Comparison of ENCODE assay signal across 8 mouse cellular contexts in the genomic region with DNA sequence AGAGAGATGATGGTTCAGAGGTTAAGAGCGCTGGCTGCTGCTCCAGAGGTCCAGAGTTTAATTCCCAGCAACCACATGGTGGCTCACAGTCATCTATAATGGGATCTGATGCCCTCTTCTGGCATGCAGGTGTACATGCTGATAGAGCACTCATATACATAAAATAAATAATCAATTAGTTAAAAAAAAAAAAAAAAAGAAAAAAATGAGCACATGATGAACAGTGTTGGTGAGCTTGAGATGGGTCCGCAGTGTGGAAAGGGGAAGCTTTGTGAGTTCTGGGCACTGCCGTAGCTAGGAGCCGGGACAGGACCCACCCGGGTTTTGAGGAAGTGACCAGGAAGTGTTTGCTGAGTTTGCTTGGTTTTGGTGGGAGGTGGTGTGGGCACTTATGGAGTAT. TPM values are rescaled to one million over a fixed set of nuclear protein-coding genes. Genes with fewer than 3 reads are reported as not detected.
DNase-seq lines count a peak whose midpoint lies in the region; ATAC-seq and TF ChIP-seq lines count a peak whose summit lies in the region.
"Not testable (repeated sequence)": the region's sequence is repeated elsewhere in the genome, so short reads cannot be mapped to it uniquely, and the experiment has no call there.

No protein-coding gene starts in this region.

- peak; percentile 17 to 56 (median 21); a peak in 3 of 6 replicates for TF ChIP-seq CTCF in MEL (IDR thresholded peaks at IDR 0.05 in 2 of 3, conservative IDR thresholded peaks at IDR 0.05 in 1 of 3; ENCODE audit: control insufficient read depth in 1 of 3, insufficient read depth in 1 of 3, low read depth in 2 of 3, low read length in 3 of 3, poor library complexity in 1 of 3, severe bottlenecking in 1 of 3)
- TF ChIP-seq CTCF in intestine, postnatal 0 days (IDR thresholded peaks at IDR 0.05; ENCODE audit: low read depth), result peak; percentile 31
- TF ChIP-seq CTCF in liver, embryonic 14.5 days (IDR thresholded peaks at IDR 0.05; ENCODE audit: low read depth), result peak; percentile 39

- not testable (repeated sequence) for TF ChIP-seq EP300 in MEL (IDR thresholded peaks at IDR 0.05; ENCODE audit: low read depth in 1 of 2, low read length in 2 of 2); liver, embryonic 14.5 days (IDR thresholded peaks at IDR 0.05; ENCODE audit: low read depth)

- H3K79me2 ChIP-seq in MEL (ENCODE audit: control insufficient read depth, insufficient read depth, low read length, poor library complexity) (peaks cover 15% of the 10 kb centered on the region), myocyte (ENCODE audit: control insufficient read depth, insufficient read depth) (peaks cover 16% of the 10 kb centered on the region)

- H3ac ChIP-seq in myocyte (ENCODE audit: control insufficient read depth, insufficient read length), result not testable (repeated sequence)

- peak overlapping the region; percentile 53 to 79 for H3K4me3 ChIP-seq in MEL (ENCODE audit: control insufficient read depth in 1 of 2, insufficient read depth in 1 of 2, low read depth in 2 of 2, low read length in 2 of 2)
- H3K4me3 ChIP-seq in intestine, postnatal 0 days (ENCODE audit: low read depth, low read length), result not testable (repeated sequence)
- H3K4me3 ChIP-seq in liver, embryonic 14.5 days (ENCODE audit: insufficient read depth in 1 of 2, low read depth in 2 of 2, low read length in 2 of 2), result peak overlapping the region in 1 of 2 experiments; percentile 18; a peak in 1 of 4 replicates
- peak overlapping the region; percentile 72 for H3K4me3 ChIP-seq in myocyte

- H3K9ac ChIP-seq in MEL (ENCODE audit: control insufficient read depth, low read depth, low read length, poor library complexity, severe bottlenecking), result peak overlapping the region; percentile 63
- H3K9ac ChIP-seq in intestine, postnatal 0 days (ENCODE audit: low read depth, low read length); liver, embryonic 14.5 days (replicated peaks): not testable (repeated sequence)

- H3K27ac ChIP-seq in MEL (ENCODE audit: control insufficient read depth, low read depth, low read length), result peak overlapping the region; percentile 16; the same call in 1 of the 2 replicates
- H3K27ac ChIP-seq in intestine, postnatal 0 days (ENCODE audit: low read depth, low read length); liver, embryonic 14.5 days: not testable (repeated sequence)

- 63% methylated on average over 5 of the region's 5 CpGs for WGBS in intestine, postnatal 0 days
- 28% methylated on average over 5 of the region's 5 CpGs for WGBS in liver, embryonic 14.5 days (ENCODE audit: insufficient replicate concordance)

- not testable (repeated sequence) for H3K27me3 ChIP-seq in MEL (ENCODE audit: control insufficient read depth in 1 of 2, insufficient read depth in 2 of 2, low read length in 2 of 2); intestine, postnatal 0 days (replicated peaks; ENCODE audit: control insufficient read depth, insufficient read depth, low read length); liver, embryonic 14.5 days (ENCODE audit: control insufficient read depth, insufficient read depth, low read length); myocyte (ENCODE audit: control insufficient read depth, insufficient read depth, insufficient read length)

- peaks cover 0 to 15% of the 10 kb centered on the region in 2 experiments; a peak in 2 of 4 replicates for H3K36me3 ChIP-seq in MEL (ENCODE audit: control insufficient read depth in 1 of 2, insufficient read depth in 2 of 2, low read length in 2 of 2)
- H3K36me3 ChIP-seq in intestine, postnatal 0 days (ENCODE audit: control insufficient read depth, insufficient read depth); liver, embryonic 14.5 days (replicated peaks; ENCODE audit: control insufficient read depth, insufficient read depth, low read depth); myocyte (ENCODE audit: control insufficient read depth, insufficient read depth): not testable (repeated sequence)

- not testable (repeated sequence) for H3K4me1 ChIP-seq in MEL (ENCODE audit: control insufficient read depth in 1 of 2, insufficient read depth in 2 of 2, low read length in 2 of 2); intestine, postnatal 0 days (replicated peaks; ENCODE audit: control insufficient read depth, insufficient read depth, low read length)
- H3K4me1 ChIP-seq in liver, embryonic 14.5 days (replicated peaks; ENCODE audit: control insufficient read depth in 2 of 2, insufficient read depth in 2 of 2, low read length in 1 of 2), result peaks cover 11 to 12% of the 10 kb centered on the region in 2 experiments

- DNase-seq in 416B (ENCODE audit: low read depth) (peak; percentile 63), MEL (ENCODE audit: low read depth, low spot score) (peak; percentile 57)
- DNase-seq in liver, embryonic 14.5 days (ENCODE audit: low read depth in 3 of 3, low spot score in 3 of 3), result not testable (repeated sequence)
- DNase-seq in lung, postnatal 4 days, result peak; percentile 34 to 35
- peak; percentile 23 for DNase-seq in thymus, postnatal 25 days

- peak; percentile 28 for TF ChIP-seq RAD21 in MEL (IDR thresholded peaks at IDR 0.05; ENCODE audit: low read depth, low read length)

- TF ChIP-seq POLR2A in MEL (IDR thresholded peaks at IDR 0.05; ENCODE audit: control insufficient read depth in 1 of 2, insufficient read depth in 1 of 2, low read depth in 1 of 2, low read length in 2 of 2, poor library complexity in 1 of 2); myocyte (IDR thresholded peaks at IDR 0.05; ENCODE audit: insufficient read length, low read depth): not testable (repeated sequence)

- H3K9me3 ChIP-seq in MEL (replicated peaks; ENCODE audit: insufficient read depth, low read length); intestine, postnatal 0 days (ENCODE audit: control insufficient read depth); liver, embryonic 14.5 days (ENCODE audit: control insufficient read depth, low read length): not testable (repeated sequence)

- not testable (repeated sequence) for H3K4me2 ChIP-seq in intestine, postnatal 0 days (replicated peaks; ENCODE audit: low read depth)
- peak overlapping the region; percentile 64 for H3K4me2 ChIP-seq in liver, embryonic 14.5 days (ENCODE audit: low read depth)
- H3K4me2 ChIP-seq in myocyte (ENCODE audit: low read depth), result peak overlapping the region; percentile 63

- peak; percentile 53 for ATAC-seq in common myeloid progenitor, adult 5-6 weeks (replicated peaks; ENCODE audit: low read depth, poor library complexity, severe bottlenecking)
- not testable (repeated sequence) for ATAC-seq in intestine, postnatal 0 days; liver, embryonic 14.5 days (ENCODE audit: insufficient read depth)

TF ChIP-seq in MEL, 35 proteins besides CTCF, POLR2A, EP300 and RAD21:
- TF ChIP-seq ZNF384 (IDR thresholded peaks at IDR 0.05; ENCODE audit: low read depth, low read length) (peak; percentile 72), MYC (IDR thresholded peaks at IDR 0.05; ENCODE audit: low read depth, low read length) (peak; percentile 85), MXI1 (IDR thresholded peaks at IDR 0.05; ENCODE audit: low read depth, low read length) (0 out of 2 replicates have a peak, but pooled peaks have one; percentile 39), MAX (IDR thresholded peaks at IDR 0.05; ENCODE audit: low read length) (0 out of 2 replicates have a peak, but pooled peaks have one; percentile 37), HCFC1 (IDR thresholded peaks at IDR 0.05; ENCODE audit: low read depth, low read length) (peak; percentile 52; the same call in 1 of the 2 replicates), SMC3 (IDR thresholded peaks at IDR 0.05; ENCODE audit: low read depth, low read length) (peak; percentile 36; the same call in 1 of the 2 replicates)

RNA-seq across cellular contexts. Expression of gene Dpp8, which starts 0.9 kb away (rescaled TPM):
- 42.5 and 51.8 TPM in 2 replicates for total RNA-seq in MEL (2012; rRNA removed)
- polyA plus RNA-seq in MEL (2012; ENCODE audit: insufficient read depth in 1 of 2, insufficient read length in 2 of 2, low read depth in 1 of 2, low replicate concordance in 2 of 2, missing spikeins in 1 of 2) (10 to 100 TPM in 1 of 2 experiments, not detected in 1; 62.1 TPM), myocyte (2012; fragmentation: generic; extraction: Trizol) (24.4 TPM)
- 88.1 and 91.0 TPM in 2 replicates for total RNA-seq in common myeloid progenitor, adult 5-6 weeks (2017)
- polyA plus RNA-seq in intestine, postnatal 0 days (2015; fragmentation: Nextera tagmentation; extraction: Ambion mirVana), result 14.1 and 14.8 TPM in 2 replicates
- polyA plus RNA-seq in liver, embryonic 14.5 days (2012; rRNA removed), result 16.8 and 18.5 TPM in 2 replicates
- 11.7 and 13.6 TPM in 2 replicates for polyA plus RNA-seq in liver, embryonic 14.5 days (2014; fragmentation: Nextera tagmentation; extraction: Ambion mirVana)

RNA-seq across cellular contexts. Expression of gene Hacd3, which starts 9.9 kb away (rescaled TPM):
- 47.7 and 57.9 TPM in 2 replicates for total RNA-seq in MEL (2012; rRNA removed)
- polyA plus RNA-seq in MEL (2012; ENCODE audit: insufficient read depth in 1 of 2, insufficient read length in 2 of 2, low read depth in 1 of 2, low replicate concordance in 2 of 2, missing spikeins in 1 of 2) (100 to 1,000 TPM in 1 of 2 experiments, 10 to 100 TPM in 1; 47.3 to 340 TPM), myocyte (2012; fragmentation: generic; extraction: Trizol) (13.7 TPM)
- total RNA-seq in common myeloid progenitor, adult 5-6 weeks (2017), result 53.3 and 55.0 TPM in 2 replicates
- 43.9 and 46.8 TPM in 2 replicates for polyA plus RNA-seq in intestine, postnatal 0 days (2015; fragmentation: Nextera tagmentation; extraction: Ambion mirVana)
- polyA plus RNA-seq in liver, embryonic 14.5 days (2012; rRNA removed), result 17.9 and 22.9 TPM in 2 replicates
- polyA plus RNA-seq in liver, embryonic 14.5 days (2014; fragmentation: Nextera tagmentation; extraction: Ambion mirVana), result 19.6 and 22.9 TPM in 2 replicates
